Mouse (Mus musculus) frontal cortex, postnatal 36 days (tissue): Measurements from ENCODE around the gene Sept6.

Source experiments
- DNase-seq, 2 experiments: peaks; one replicate each; pipeline ENCODE4 v3.0.0; 2022; ENCODE audit warnings: low spot score in 2 of 2

Sept6 gene

GRCm38 (mm10) chrX:36991694-36992093 is at the start of gene Sept6:
TSS of gene Sept6 (minus strand) at chrX:36991794.
- no peak for DNase-seq

GRCm38 (mm10) chrX:37028378-37028777 is 36.8 kb upstream of the Sept6 start:
- DNase-seq = no peak

- no peak for DNase-seq
These were observed 32.2 kb upstream of the Sept6 start for GRCm38 (mm10) chrX:37023652-37024309.

- peak; percentile 28 to 66 for DNase-seq
These were observed 31.1 kb upstream of the Sept6 start for GRCm38 (mm10) chrX:37022690-37023089.

GRCm38 (mm10) chrX:37019045-37019444 is 27.5 kb upstream of the Sept6 start:
- no peak for DNase-seq

- DNase-seq = no peak
These were observed 26.6 kb upstream of the Sept6 start for GRCm38 (mm10) chrX:37018150-37018654.

GRCm38 (mm10) chrX:37013870-37014269 is 22.3 kb upstream of the Sept6 start:
- no peak for DNase-seq

GRCm38 (mm10) chrX:36991039-36991438 is 555 bp downstream of the Sept6 start:
- DNase-seq = no peak

GRCm38 (mm10) chrX:36989752-36990404 is 1.7 kb downstream of the Sept6 start:
- no peak for DNase-seq

- DNase-seq = peak; percentile 62 to 63
These were observed 2.3 kb downstream of the Sept6 start for GRCm38 (mm10) chrX:36989234-36989751.

GRCm38 (mm10) chrX:36988754-36989153 is 2.8 kb downstream of the Sept6 start:
- peak; percentile 9 to 11 for DNase-seq

GRCm38 (mm10) chrX:36987851-36988250 is 3.7 kb downstream of the Sept6 start:
- DNase-seq = no peak

- no peak for DNase-seq
These were observed 6.6 kb downstream of the Sept6 start for GRCm38 (mm10) chrX:36985041-36985440.

GRCm38 (mm10) chrX:36983654-36984311 is 7.8 kb downstream of the Sept6 start:
- peak; percentile 42 to 70 for DNase-seq

GRCm38 (mm10) chrX:36982892-36983653 is 8.5 kb downstream of the Sept6 start:
- no peak for DNase-seq

- no peak for DNase-seq
These were observed 10.9 kb downstream of the Sept6 start for GRCm38 (mm10) chrX:36980563-36981187.

GRCm38 (mm10) chrX:36977863-36978262 is 13.7 kb downstream of the Sept6 start:
- no peak for DNase-seq

- DNase-seq = peak in 1 of 2 experiments; percentile 48
These were observed 14.6 kb downstream of the Sept6 start for GRCm38 (mm10) chrX:36976980-36977379.

GRCm38 (mm10) chrX:36976272-36976671 is 15.3 kb downstream of the Sept6 start:
- DNase-seq = no peak

GRCm38 (mm10) chrX:36974905-36975304 is 16.7 kb downstream of the Sept6 start:
- no peak for DNase-seq

GRCm38 (mm10) chrX:36972951-36973471 is 18.6 kb downstream of the Sept6 start:
- DNase-seq = no peak
